In the genomic region with DNA sequence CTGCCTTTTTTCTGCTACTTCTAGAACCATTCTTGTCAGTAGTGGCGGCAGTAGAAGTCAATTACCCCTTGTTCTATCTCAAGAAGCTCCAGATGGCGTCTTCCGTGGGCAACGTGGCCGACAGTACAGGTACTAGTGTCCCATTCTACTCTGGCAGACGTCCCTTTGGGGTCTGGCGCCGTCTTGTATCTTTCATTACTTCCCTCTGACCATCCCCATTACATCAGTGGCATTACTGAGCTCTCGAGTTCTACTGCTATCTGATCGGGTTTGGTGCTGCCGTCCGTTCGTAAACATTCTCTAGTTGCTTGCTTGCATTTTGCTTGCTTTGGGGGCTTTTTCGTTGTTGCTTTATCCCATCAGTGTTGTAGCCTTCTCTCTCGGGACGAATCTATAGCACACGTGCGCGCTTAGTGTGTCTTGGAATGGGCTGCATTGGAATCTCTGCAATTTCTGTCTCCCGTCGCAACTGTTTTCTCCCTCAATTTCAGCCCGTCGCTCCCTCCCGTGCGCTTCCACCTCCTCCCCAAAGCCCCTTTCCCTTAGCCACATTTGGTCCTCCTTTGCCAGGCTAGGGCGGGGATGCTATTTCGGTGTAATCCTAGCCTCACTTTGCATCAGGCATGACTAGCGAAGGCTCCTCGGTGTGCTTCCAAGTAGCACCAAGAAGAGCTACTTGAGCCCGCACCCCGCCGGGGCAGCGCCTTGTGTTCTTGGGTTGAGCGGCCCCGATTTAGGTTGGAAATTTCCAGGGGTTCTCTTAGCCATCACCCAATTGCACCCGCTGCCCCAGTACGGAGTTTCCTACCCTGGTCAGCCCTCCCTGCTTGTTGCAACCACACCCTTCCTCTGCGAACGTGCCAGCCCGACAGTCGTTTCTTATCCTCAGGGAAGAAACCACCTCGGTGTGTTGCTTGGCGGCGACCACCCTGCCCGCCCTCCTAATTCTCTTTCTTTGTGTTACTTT, we compare ENCODE assay signal across 8 mouse cellular contexts. TPM values are rescaled to one million over a fixed set of nuclear protein-coding genes. Genes with fewer than 3 reads are reported as not detected.
DNase-seq lines count a peak whose midpoint lies in the region; ATAC-seq lines count a peak whose summit lies in the region.

No protein-coding gene starts in this region.

- H3K27me3 ChIP-seq in forebrain, embryonic 15.5 days: no peaks in the 10 kb centered on the region
- no peaks in the 10 kb centered on the region; the same call in 1 of the 2 replicates for H3K27me3 ChIP-seq in hindbrain, embryonic 11.5 days (ENCODE audit: control insufficient read depth, insufficient read depth, low read length)

- 17% methylated on average over 45 of the region's 45 CpGs for WGBS in forebrain, embryonic 15.5 days
- WGBS in hindbrain, embryonic 11.5 days: 19% methylated on average over 45 of the region's 45 CpGs

- peak; percentile 49 for DNase-seq in MEL-GATA-1-ER (ENCODE audit: extremely low read depth, low read depth)
- DNase-seq in cerebellum, adult 11 months: peak; percentile 26
- peak; percentile 56 for DNase-seq in hindbrain, embryonic 11.5 days (ENCODE audit: low spot score)
- peak; percentile 10 to 19 for DNase-seq in layer of hippocampus, postnatal 25 days (ENCODE audit: extremely low spot score in 1 of 2, low spot score in 1 of 2)
- DNase-seq in lung, postnatal 36 days: peak; percentile 53
- DNase-seq in retina, postnatal 1 day: peak; percentile 62
- DNase-seq in urinary bladder, adult 2 months (ENCODE audit: low spot score): peak; percentile 36

- H3K9me3 ChIP-seq in forebrain, embryonic 15.5 days: no peaks in the 10 kb centered on the region
- H3K9me3 ChIP-seq in hindbrain, embryonic 11.5 days (ENCODE audit: control insufficient read depth, low read length): no peaks in the 10 kb centered on the region

- ATAC-seq in forebrain, embryonic 15.5 days (replicated peaks): peak; percentile 67
- ATAC-seq in hindbrain, embryonic 11.5 days (ENCODE audit: low FRiP score): peak; percentile 58

- H3K4me1 ChIP-seq in forebrain, embryonic 15.5 days: peaks cover 10% of the 10 kb centered on the region
- no peaks in the 10 kb centered on the region for H3K4me1 ChIP-seq in hindbrain, embryonic 11.5 days (replicated peaks; ENCODE audit: control insufficient read depth, insufficient read depth, low read length)

- peak overlapping the region; percentile 73 for H3K4me3 ChIP-seq in forebrain, embryonic 15.5 days
- peak overlapping the region; percentile 73 for H3K4me3 ChIP-seq in hindbrain, embryonic 11.5 days (ENCODE audit: low read depth, low read length)

- no peaks in the 10 kb centered on the region; the same call in 1 of the 2 replicates for H3K36me3 ChIP-seq in forebrain, embryonic 15.5 days
- H3K36me3 ChIP-seq in hindbrain, embryonic 11.5 days (ENCODE audit: control insufficient read depth, insufficient read depth, low read length): no peaks in the 10 kb centered on the region

- peak overlapping the region; percentile 94 for H3K27ac ChIP-seq in forebrain, embryonic 15.5 days (replicated peaks)
- peak overlapping the region; percentile 70 for H3K27ac ChIP-seq in hindbrain, embryonic 11.5 days (ENCODE audit: low read depth, low read length)

- peak overlapping the region; percentile 72 for H3K9ac ChIP-seq in forebrain, embryonic 15.5 days (replicated peaks)
- H3K9ac ChIP-seq in hindbrain, embryonic 11.5 days (ENCODE audit: low read depth, low read length): peak overlapping the region; percentile 84

- peak overlapping the region; percentile 45 for H3K4me2 ChIP-seq in forebrain, embryonic 15.5 days (replicated peaks)
- peak overlapping the region; percentile 12; the same call in 1 of the 2 replicates for H3K4me2 ChIP-seq in hindbrain, embryonic 11.5 days (replicated peaks; ENCODE audit: low read depth, low read length)

RNA-seq across cellular contexts. Expression of gene Ogt, which starts 0.6 kb away (rescaled TPM):
- polyA plus RNA-seq in forebrain, embryonic 15.5 days (2015; fragmentation: Nextera tagmentation; extraction: Ambion mirVana): 231 and 232 TPM in 2 replicates
- polyA plus RNA-seq in hindbrain, embryonic 11.5 days (2014; fragmentation: Nextera tagmentation; extraction: Ambion mirVana): 244 and 256 TPM in 2 replicates
- 100 to 1,000 TPM; 180 to 235 TPM for total RNA-seq in layer of hippocampus, postnatal 25 days (2021)
- 207 and 285 TPM in 2 replicates for polyA plus RNA-seq in urinary bladder, adult 2 months (2012; rRNA removed)

Comparison
In these comparisons a context has a peak if more than half of its experiments do, and no peak if none do; other contexts are left out.
1. Peak in every context shown above with its lines: DNase-seq, ATAC-seq, H3K4me3 ChIP-seq and H3K27ac ChIP-seq.